Mouse (Mus musculus): ENCODE results near the gene Meis1. TPM values are rescaled to one million over a fixed set of nuclear protein-coding genes. Genes with fewer than 3 reads are reported as not detected.

Gene Meis1
- polyA plus RNA-seq, 1 experiment from 2014 or later, result 132 TPM

DNA sequence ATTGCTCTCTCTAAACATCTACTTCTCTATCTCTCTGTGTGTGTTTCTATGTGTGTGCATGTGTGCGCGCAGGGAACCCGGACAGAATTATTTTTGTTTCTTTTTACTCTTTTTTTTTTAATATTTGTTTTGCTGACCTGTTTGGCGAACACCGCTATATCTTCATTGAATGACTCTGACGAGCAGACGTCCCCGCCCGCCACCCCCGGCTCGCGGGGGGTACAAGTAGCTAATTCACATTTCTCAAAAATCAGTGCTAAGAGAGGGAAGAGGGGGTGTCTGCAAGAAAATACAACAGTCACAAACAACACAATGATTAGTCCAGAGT, 4.7 kb downstream of the Meis1 start:
- TF ChIP-seq CTCF (IDR thresholded peaks at IDR 0.05; ENCODE audit: low read depth), result no peak
- Histone ChIP-seq H3K9ac (peak overlapping the region; percentile 86), H3K36me3 (ENCODE audit: insufficient read depth) (peaks cover 58% of the 10 kb centered on the region), H3K4me2 (peak overlapping the region; percentile 62), H3K4me1 (ENCODE audit: insufficient read depth) (no peaks in the 10 kb centered on the region), H3K27me3 (ENCODE audit: insufficient read depth, low read length) (no peaks in the 10 kb centered on the region), H3K27ac (ENCODE audit: low read depth) (peak overlapping the region; percentile 100), H3K4me3 (ENCODE audit: low read depth, low read length) (peak overlapping the region; percentile 62), H3K9me3 (ENCODE audit: low read depth, low read length) (no peaks in the 10 kb centered on the region)
- ATAC-seq (ENCODE audit: insufficient read depth), result no peak
- peak; percentile 32 for DNase-seq
- WGBS, result 6% methylated on average over 12 of the region's 12 CpGs

DNA sequence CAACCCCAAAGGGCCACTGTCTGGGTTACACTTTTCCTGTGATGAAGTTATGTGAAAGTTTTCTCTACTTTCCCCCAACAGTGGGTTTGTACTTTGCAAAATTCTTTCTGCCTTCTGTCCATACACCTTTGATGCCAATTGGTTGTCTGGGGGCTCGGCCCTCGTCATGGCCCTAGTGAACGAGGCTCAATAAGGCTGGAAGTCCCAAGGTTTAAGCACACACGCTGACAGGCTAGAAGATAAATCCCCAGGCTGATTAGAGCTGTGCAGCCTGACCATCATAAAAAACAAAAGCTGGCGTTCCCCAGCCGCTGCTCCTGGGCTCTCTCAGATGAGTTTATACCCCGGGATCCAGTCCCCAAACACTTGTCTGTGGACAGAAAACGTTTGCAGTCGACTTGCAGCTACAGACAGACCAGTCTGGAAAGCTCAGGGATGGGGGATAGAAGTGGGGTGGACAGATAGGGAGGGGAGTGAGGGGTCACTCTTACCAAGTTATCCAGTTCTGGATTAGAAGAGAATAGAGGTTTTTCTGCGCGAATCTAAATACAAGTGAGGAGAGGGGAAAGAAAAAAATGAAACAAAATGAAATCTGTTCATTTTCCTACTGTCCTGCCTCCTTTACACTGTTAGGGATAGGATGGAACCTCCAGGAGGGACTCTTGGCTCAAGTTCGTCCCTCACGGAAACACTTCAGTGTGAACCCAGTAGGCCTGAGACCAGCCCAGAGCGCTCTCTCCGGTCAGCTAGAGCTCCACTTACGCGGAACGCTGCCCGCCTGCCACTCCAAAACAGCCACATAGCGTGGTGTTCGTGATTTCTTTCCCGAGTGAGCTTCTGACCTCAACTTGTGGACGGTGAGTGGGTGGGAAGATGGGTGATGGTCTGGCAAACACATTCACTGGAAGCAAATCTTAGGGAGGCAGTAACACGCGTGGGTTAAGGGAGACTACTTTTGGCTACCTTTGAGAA, 5.4 kb downstream of the Meis1 start:
- Histone ChIP-seq H3K27ac (ENCODE audit: low read depth) (peak overlapping the region; percentile 100), H3K9ac (peak overlapping the region; percentile 86), H3K4me3 (ENCODE audit: low read depth, low read length) (peak overlapping the region; percentile 62), H3K27me3 (ENCODE audit: insufficient read depth, low read length) (no peaks in the 10 kb centered on the region), H3K9me3 (ENCODE audit: low read depth, low read length) (no peaks in the 10 kb centered on the region), H3K36me3 (ENCODE audit: insufficient read depth) (peaks cover 65% of the 10 kb centered on the region), H3K4me2 (peak overlapping the region; percentile 62), H3K4me1 (ENCODE audit: insufficient read depth) (no peaks in the 10 kb centered on the region)
- DNase-seq (peak; percentile 71), ATAC-seq (ENCODE audit: insufficient read depth) (peak; percentile 32)
- 12% methylated on average over 25 of the region's 25 CpGs for WGBS
- TF ChIP-seq CTCF (IDR thresholded peaks at IDR 0.05; ENCODE audit: low read depth), result no peak

DNA sequence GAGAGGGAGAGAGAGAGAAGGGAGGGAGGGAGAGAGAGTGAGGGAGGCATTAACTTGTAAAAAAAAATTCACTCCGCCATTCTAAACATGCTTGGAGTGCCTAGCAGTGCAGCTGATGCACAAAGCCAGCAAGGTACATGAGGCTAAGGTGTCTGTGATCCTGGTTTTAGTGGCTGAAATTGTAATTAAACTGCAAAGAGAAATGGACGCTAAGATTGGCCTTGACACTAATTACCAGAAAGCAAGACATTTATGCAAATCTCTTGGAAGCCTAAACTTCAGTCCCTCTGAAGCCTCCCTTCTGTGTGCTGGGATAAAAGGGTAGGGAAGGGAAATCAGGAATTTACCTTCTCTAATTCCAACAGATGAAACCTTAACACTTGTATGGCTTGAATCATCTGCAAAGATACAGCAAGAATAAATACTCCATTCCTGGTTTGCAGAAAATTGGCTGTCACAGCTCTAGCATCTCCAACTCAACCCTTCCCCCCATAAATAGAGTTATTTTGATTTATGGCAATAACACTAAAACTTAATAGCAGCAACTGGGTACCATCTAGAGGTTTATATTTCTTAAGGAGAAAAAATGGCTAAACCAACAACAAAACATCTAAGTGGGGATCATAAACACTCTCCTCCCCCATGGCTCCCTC, 6.2 kb downstream of the Meis1 start:
- Histone ChIP-seq H3K9me3 (ENCODE audit: low read depth, low read length) (no peaks in the 10 kb centered on the region), H3K4me1 (ENCODE audit: insufficient read depth) (no peaks in the 10 kb centered on the region), H3K9ac (peak overlapping the region; percentile 86), H3K4me3 (ENCODE audit: low read depth, low read length) (peak overlapping the region; percentile 62), H3K4me2 (peak overlapping the region; percentile 62), H3K27me3 (ENCODE audit: insufficient read depth, low read length) (no peaks in the 10 kb centered on the region), H3K27ac (ENCODE audit: low read depth) (peak overlapping the region; percentile 100), H3K36me3 (ENCODE audit: insufficient read depth) (peaks cover 70% of the 10 kb centered on the region)
- DNase-seq, result peak; percentile 65
- TF ChIP-seq CTCF (IDR thresholded peaks at IDR 0.05; ENCODE audit: low read depth), result no peak
- 0 out of 2 replicates have a peak, but pooled peaks have one; percentile 4 for ATAC-seq (ENCODE audit: insufficient read depth)
- 21% methylated on average over 2 of the region's 2 CpGs for WGBS

- no peak for TF ChIP-seq CTCF (IDR thresholded peaks at IDR 0.05; ENCODE audit: low read depth)
- no peaks in the 10 kb centered on the region for H3K9me3 ChIP-seq (ENCODE audit: low read depth, low read length)
- 0 out of 2 replicates have a peak, but pooled peaks cover 2% of the 10 kb centered on the region for H3K4me1 ChIP-seq (ENCODE audit: insufficient read depth)
- H3K27me3 ChIP-seq (ENCODE audit: insufficient read depth, low read length), result no peaks in the 10 kb centered on the region
- peak overlapping the region; percentile 100 for H3K27ac ChIP-seq (ENCODE audit: low read depth)
- peak overlapping the region; percentile 86 for H3K9ac ChIP-seq
- H3K4me2 ChIP-seq, result peak overlapping the region; percentile 62
- DNase-seq, result peak; percentile 65
- ATAC-seq (ENCODE audit: insufficient read depth), result no peak
- WGBS, result 27% methylated on average over 2 of the region's 2 CpGs
- H3K4me3 ChIP-seq (ENCODE audit: low read depth, low read length), result peak overlapping the region; percentile 62
- H3K36me3 ChIP-seq (ENCODE audit: insufficient read depth), result peaks cover 76% of the 10 kb centered on the region
These were observed 6.8 kb downstream of the Meis1 start for GRCm38 (mm10) chr11:19012001-19012400.

DNA sequence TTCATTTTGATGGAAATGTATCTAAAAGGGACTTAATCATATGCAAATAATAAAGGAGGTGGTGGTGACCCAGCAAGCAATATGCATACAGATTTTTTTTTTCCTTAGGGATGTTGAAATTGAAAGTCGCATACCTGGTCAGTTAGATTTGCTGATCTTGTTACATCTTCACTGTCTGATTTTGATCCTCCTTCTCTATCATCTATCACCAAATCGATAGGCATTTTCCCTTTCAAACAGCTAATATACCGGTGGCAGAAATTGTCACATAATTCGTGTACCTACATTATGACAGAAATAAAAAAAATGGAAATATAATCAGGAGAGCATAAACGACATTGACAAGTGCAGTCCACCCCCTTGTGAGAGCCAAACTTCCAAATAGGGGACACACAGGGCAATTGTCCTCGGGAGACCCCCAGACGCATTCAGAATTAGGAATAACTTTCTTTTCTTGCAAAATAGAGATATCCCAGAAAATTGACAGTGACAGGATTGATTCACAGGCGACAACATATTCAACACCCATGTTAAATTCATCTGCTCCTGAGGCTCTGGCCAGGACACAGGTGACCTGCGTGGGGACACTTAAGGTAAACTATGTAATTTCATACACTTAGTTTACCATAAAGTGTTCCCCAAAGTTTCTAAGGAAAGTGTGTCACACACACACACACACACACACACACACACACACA, 7.5 kb downstream of the Meis1 start:
- DNase-seq (peak; percentile 23), ATAC-seq (ENCODE audit: insufficient read depth) (no peak)
- Histone ChIP-seq H3K9me3 (ENCODE audit: low read depth, low read length) (no peaks in the 10 kb centered on the region), H3K9ac (peak overlapping the region; percentile 86), H3K4me1 (ENCODE audit: insufficient read depth) (0 out of 2 replicates have a peak, but pooled peaks cover 3% of the 10 kb centered on the region), H3K36me3 (ENCODE audit: insufficient read depth) (peaks cover 79% of the 10 kb centered on the region), H3K4me2 (peak overlapping the region; percentile 62), H3K27ac (ENCODE audit: low read depth) (peak overlapping the region; percentile 100), H3K4me3 (ENCODE audit: low read depth, low read length) (peak overlapping the region; percentile 62), H3K27me3 (ENCODE audit: insufficient read depth, low read length) (no peaks in the 10 kb centered on the region)
- TF ChIP-seq CTCF (IDR thresholded peaks at IDR 0.05; ENCODE audit: low read depth), result no peak
- WGBS, result 31% methylated on average over 9 of the region's 9 CpGs

DNA sequence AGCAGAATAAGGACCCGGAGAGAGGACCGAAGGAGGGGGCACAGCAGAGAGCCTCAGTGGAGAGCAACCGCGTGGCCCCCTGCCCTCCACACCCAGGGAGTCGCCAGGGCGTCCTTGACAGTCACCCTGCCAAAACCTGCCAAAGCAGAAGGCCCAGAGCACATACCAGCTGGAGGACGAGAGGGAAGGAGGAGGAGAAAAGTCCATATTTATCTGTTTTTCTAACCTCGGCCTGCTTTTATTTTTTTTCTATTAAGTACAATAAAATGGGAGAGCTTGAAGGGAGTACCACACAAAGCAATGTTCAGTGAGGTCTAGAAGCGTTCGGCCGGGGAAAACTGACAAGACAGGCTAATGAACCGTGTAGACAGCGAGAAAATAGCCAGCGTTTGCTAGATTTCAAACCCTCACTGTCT, 8.4 kb downstream of the Meis1 start:
- peak overlapping the region; percentile 86 for H3K9ac ChIP-seq
- H3K4me1 ChIP-seq (ENCODE audit: insufficient read depth), result peaks cover 6% of the 10 kb centered on the region; the same call in 1 of the 2 replicates
- ATAC-seq (ENCODE audit: insufficient read depth), result no peak
- no peaks in the 10 kb centered on the region for H3K9me3 ChIP-seq (ENCODE audit: low read depth, low read length)
- peak; percentile 57 for DNase-seq
- 21% methylated on average over 14 of the region's 14 CpGs for WGBS
- H3K36me3 ChIP-seq (ENCODE audit: insufficient read depth), result peaks cover 72% of the 10 kb centered on the region
- peak overlapping the region; percentile 62 for H3K4me2 ChIP-seq
- peak overlapping the region; percentile 100 for H3K27ac ChIP-seq (ENCODE audit: low read depth)
- no peaks in the 10 kb centered on the region for H3K27me3 ChIP-seq (ENCODE audit: insufficient read depth, low read length)
- peak overlapping the region; percentile 62 for H3K4me3 ChIP-seq (ENCODE audit: low read depth, low read length)
- no peak for TF ChIP-seq CTCF (IDR thresholded peaks at IDR 0.05; ENCODE audit: low read depth)
